Mouse (Mus musculus) liver, embryonic 15.5 days (tissue): Measurements from ENCODE around the gene Tec. TPM values are rescaled to one million over a fixed set of nuclear protein-coding genes. Genes with fewer than 3 reads are reported as not detected.
A peak's percentile ranks its signal among the peaks of the same experiment; 100 is the strongest.

Experiments
- ATAC-seq: fragments of 200-750 bp; cut with Nextera tagmentation; 2 replicates; pipeline ENCODE4 v1.8.0; 2017; ENCODE audit warnings: moderate number of reproducible peaks, mild to moderate bottlenecking, moderate library complexity; ENCODE audit not compliant: insufficient read depth
- H3K27ac ChIP-seq: fragments of 300-500 bp; sonication (generic); replicated peaks from 2 replicates; pipeline ENCODE4 v1.5.1; 2015; ENCODE audit warnings: mild to moderate bottlenecking, inconsistent platforms
- H3K27me3 ChIP-seq: fragments of 300-500 bp; sonication (generic); 2 replicates; pipeline ENCODE4 v1.6.1; 2015; ENCODE audit warnings: mild to moderate bottlenecking, inconsistent platforms
- H3K36me3 ChIP-seq: fragments of 300-500 bp; sonication (generic); replicated peaks from 2 replicates; pipeline ENCODE4 v1.6.1; 2015; ENCODE audit warnings: moderate library complexity, mild to moderate bottlenecking, inconsistent platforms
- H3K4me1 ChIP-seq: fragments of 300-500 bp; sonication (generic); replicated peaks from 2 replicates; pipeline ENCODE4 v1.6.1; 2015; ENCODE audit warnings: inconsistent platforms
- H3K4me2 ChIP-seq: fragments of 300-500 bp; sonication (generic); 2 replicates; pipeline ENCODE4 v1.6.1; 2015; ENCODE audit warnings: moderate library complexity, mild to moderate bottlenecking, inconsistent platforms
- H3K4me3 ChIP-seq: fragments of 300-500 bp; sonication (generic); replicated peaks from 2 replicates; pipeline ENCODE4 v1.5.1; 2015; ENCODE audit warnings: mild to moderate bottlenecking, inconsistent platforms
- H3K9ac ChIP-seq: fragments of 300-500 bp; sonication (generic); 2 replicates; pipeline ENCODE4 v1.6.1; 2015; ENCODE audit warnings: moderate library complexity, mild to moderate bottlenecking, inconsistent platforms
- H3K9me3 ChIP-seq: fragments of 300-500 bp; sonication (generic); replicated peaks from 2 replicates; pipeline ENCODE4 v1.6.1; 2016; ENCODE audit warnings: inconsistent platforms
- WGBS: fragments of 180-500 bp; shearing (Covaris S2); methylation state at CpG from one replicate; pipeline ENCODE4 v1.1.7; 2015; ENCODE audit warnings: mixed read lengths; ENCODE audit not compliant: insufficient replicate concordance; 5-methylcytosine and 5-hydroxymethylcytosine counted together
- polyA plus RNA-seq: library from polyadenylated mRNA; unstranded; fragments of >200 nt; fragmentation: Nextera tagmentation; extraction: Ambion mirVana; gene quantifications from 2 replicates; pipeline ENCODE4 v1.2.1, GENCODE M21; 2015

Tec gene
- polyA plus RNA-seq, 1 experiment from 2014 or later = 3.5 TPM

DNA sequence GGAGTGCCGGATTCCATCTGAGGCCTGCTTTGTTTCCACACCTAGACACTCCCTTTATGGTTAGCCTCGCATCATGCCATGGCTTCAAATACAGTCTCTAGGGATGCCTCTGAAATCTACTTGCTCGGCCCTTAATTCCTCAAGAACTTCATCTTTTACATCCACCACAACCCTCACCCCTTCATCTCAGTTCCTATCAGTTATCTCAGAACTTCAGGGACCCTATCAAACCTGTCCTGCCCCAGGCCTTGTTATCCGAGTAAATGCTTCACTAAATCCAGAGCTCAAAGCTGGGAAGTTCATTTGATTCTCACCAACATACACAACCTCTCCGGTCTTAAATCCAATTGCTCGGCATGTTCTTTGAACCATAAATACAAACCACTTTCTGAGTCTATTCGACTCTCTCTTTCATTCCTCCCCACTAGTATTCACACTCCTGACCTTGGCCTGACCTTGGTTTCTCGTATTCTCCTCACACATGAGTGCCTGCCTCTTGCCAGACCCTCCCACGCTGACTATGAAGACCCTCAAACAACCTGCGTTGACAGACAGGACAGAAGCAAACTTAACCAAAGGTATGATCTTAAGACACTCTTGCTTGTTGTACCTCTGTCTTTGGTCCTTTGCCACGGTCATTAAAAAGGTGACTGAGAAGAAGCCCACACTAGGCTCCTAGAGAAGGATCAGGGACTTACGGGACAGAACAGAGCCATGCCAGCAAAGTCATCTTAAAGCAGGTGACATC, 17.2 kb downstream of the Tec start:
- no peaks in the 10 kb centered on the region for H3K9me3 ChIP-seq
- 0 out of 2 replicates have a peak overlapping the region, but pooled peaks have one; percentile 11 for H3K4me2 ChIP-seq
- ATAC-seq = no peak; the same call in 1 of the 2 replicates
- peaks cover 31% of the 10 kb centered on the region for H3K4me1 ChIP-seq
- 52% methylated on average over 12 of the region's 12 CpGs for WGBS
- H3K36me3 ChIP-seq = no peaks in the 10 kb centered on the region
- no peaks in the 10 kb centered on the region for H3K27me3 ChIP-seq
- no peak overlapping the region for H3K27ac ChIP-seq
- no peak overlapping the region for H3K4me3 ChIP-seq
- no peak overlapping the region for H3K9ac ChIP-seq

DNA sequence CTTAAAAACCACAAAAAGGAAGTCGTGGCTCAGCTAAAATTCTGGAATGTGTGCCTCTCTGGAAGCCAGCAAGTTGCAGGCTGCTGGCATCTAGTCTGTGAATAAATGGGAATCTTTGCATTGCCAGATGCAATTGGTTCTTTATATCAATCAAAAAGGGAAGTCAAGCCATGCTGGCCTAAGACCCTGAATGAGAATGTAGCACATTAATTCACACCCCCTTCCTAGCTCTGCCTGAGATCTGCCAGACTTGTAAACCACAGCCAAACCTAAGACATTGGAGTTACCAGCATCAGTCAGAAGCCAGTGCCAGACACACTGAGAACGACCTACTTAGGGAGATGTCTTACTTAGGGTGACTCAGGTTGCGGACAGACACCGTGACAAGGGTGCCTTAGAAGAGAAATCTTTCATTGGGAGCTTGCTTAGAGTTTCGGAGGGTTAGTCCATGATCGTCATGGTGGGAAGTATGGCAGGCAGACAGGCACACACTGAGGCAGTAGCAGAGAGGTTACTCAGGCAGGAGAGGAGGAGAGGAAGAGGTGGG, 19.3 kb downstream of the Tec start:
- no peak for ATAC-seq
- Histone ChIP-seq H3K4me3 (no peak overlapping the region), H3K4me1 (peaks cover 35% of the 10 kb centered on the region), H3K27ac (no peak overlapping the region), H3K4me2 (no peak overlapping the region), H3K9ac (no peak overlapping the region), H3K27me3 (no peaks in the 10 kb centered on the region), H3K36me3 (no peaks in the 10 kb centered on the region), H3K9me3 (no peaks in the 10 kb centered on the region)
- 55% methylated on average over 6 of the region's 6 CpGs for WGBS

DNA sequence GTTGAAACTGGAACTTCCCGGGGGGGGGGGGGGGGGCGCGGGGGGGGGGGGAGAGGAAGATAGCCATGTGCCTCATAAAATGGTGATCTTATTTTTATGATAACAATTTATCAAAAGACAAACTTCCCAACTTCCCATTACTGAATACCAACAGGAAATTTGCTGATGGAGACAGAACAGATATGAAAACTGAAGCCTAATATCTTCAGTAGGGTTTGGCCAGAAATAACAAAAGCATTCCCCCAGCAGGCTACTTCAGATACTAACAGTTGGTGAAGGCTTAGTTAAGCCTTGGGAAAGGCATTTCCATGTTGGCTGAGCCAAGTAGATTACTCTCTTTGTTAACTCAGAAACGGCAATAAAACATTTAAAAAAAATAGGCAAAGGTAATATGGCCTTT, 21.6 kb downstream of the Tec start:
- Histone ChIP-seq H3K4me3 (no peak overlapping the region), H3K4me1 (peaks cover 27% of the 10 kb centered on the region), H3K27ac (no peak overlapping the region), H3K9me3 (no peaks in the 10 kb centered on the region), H3K4me2 (no peak overlapping the region), H3K27me3 (no peaks in the 10 kb centered on the region), H3K36me3 (no peaks in the 10 kb centered on the region), H3K9ac (no peak overlapping the region)
- 29% methylated on average over 1 of the region's 4 CpGs for WGBS
- ATAC-seq = no peak

DNA sequence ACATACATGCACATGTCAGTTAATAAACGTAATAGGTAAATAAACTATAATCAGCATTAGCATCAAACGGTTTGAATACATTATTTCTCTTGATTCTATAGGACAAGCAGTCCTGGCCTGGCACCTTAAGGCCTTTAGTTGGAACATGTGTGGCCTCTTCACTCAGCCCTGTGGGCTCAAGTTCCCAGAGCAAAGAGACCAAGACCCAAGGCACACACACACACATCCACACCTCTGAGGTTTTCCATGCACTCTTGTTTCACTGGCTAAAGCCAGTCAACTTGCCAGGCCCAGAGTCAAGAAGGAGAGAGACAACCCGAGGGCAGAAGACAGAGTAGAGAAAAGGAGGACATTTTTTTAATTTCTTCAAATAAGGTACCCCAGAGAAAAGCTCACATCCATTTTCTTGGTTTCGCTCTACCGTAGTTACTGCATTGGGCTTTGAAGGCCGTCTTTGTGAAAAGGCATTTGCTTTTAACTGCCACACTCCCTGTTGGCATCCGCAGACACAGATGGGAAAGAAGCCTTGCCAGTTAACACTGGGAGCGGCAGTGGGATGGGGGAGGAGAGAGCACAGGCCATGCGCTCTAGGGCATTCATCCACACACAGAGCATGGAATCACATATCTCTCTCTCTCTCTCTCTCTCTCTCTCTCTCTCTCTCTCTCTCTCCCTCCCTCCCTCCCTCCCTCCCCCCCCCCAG, 22.2 kb downstream of the Tec start:
- no peak for ATAC-seq
- H3K9ac ChIP-seq = no peak overlapping the region

DNA sequence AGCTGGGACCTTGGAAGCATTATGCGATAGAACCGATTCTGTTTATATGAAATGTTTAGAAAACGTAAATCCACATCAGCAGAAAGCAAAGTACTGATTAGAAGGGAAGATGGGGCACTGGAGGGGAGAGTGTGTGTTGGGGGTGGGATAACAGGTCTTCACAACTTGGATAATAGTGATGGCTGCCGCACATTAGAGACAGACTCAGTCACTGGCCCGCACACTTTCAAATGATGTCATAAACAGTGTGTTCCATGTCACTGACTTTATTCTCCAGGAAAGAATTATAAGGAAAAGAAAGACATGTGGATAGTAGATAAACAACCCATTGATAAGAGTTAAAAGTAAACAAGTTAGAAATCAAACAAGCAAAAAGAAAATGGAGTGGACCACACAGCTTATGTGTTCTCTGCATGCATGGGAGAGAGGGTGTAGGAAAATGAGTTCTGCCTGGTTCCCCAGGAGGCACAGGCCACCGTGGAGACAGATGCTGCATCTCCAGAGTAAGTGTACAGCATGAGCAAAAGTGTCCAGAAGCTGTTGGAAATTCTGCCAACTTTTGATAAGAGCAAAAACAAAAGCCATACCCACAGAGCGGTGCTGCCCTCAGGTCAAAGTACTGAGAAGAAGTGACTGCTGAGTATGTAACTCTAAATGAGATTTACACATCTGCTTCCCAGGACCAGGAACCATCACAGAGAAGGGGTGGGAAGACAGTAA, 23.3 kb downstream of the Tec start:
- H3K27ac ChIP-seq = no peak overlapping the region
- no peak overlapping the region for H3K4me2 ChIP-seq
- no peak overlapping the region for H3K9ac ChIP-seq
- no peak for ATAC-seq
- no peak overlapping the region for H3K4me3 ChIP-seq
- no peaks in the 10 kb centered on the region for H3K36me3 ChIP-seq
- peaks cover 14% of the 10 kb centered on the region; the same call in 1 of the 2 replicates for H3K4me1 ChIP-seq
- WGBS = 58% methylated on average over 7 of the region's 7 CpGs
- no peaks in the 10 kb centered on the region for H3K9me3 ChIP-seq
- H3K27me3 ChIP-seq = no peaks in the 10 kb centered on the region

More for the DNA sequence above, 22.2 kb downstream of the Tec start:
- H3K27me3 ChIP-seq = no peaks in the 10 kb centered on the region
- H3K4me2 ChIP-seq = no peak overlapping the region
- peaks cover 20% of the 10 kb centered on the region for H3K4me1 ChIP-seq
- no peaks in the 10 kb centered on the region for H3K36me3 ChIP-seq
- no peaks in the 10 kb centered on the region for H3K9me3 ChIP-seq
- no peak overlapping the region for H3K27ac ChIP-seq
- 68% methylated on average over 9 of the region's 9 CpGs for WGBS
- no peak overlapping the region for H3K4me3 ChIP-seq

DNA sequence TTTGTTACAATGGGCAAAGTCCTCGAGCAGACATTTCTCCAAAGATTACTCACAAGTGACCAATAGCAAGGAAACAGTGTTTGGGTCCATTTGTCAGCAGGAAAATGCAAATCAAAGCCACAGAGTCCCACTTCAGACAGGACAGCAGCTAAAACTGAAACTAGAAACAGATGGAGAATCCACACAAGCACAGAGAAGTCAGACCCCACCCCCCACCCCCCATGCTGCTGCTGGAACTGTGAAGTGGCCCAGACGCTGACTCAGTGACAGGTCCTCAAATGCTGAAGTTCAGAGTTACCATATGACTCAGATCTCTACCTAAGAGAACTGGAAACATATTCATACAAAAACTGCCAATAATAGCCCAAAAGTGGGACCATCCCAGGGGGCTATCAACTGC, 24.0 kb downstream of the Tec start:
- Histone ChIP-seq H3K27ac (no peak overlapping the region), H3K4me3 (no peak overlapping the region), H3K9ac (no peak overlapping the region), H3K4me2 (no peak overlapping the region), H3K36me3 (no peaks in the 10 kb centered on the region), H3K4me1 (peaks cover 14% of the 10 kb centered on the region; the same call in 1 of the 2 replicates), H3K27me3 (no peaks in the 10 kb centered on the region), H3K9me3 (no peaks in the 10 kb centered on the region)
- ATAC-seq = no peak
- 16% methylated on average over 2 of the region's 2 CpGs for WGBS

DNA sequence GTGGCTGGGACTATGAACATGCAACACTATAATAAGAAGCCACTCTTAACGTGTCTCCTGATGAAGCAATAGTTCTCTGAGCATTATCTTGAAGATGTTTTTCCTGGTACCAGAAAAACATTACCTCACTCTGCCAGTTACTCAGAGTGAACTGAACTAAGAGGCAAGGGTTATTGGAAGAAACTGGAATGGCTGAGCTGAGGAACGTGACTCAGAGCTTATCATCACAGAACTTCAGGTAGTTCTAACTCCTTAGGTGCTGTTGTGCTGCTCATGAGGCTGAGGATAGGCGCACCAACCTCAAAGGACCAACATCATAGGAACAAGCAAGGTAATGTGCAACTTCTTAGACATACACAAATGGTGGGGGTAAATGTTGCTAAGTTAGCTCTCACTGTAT, 28.6 kb downstream of the Tec start:
- Histone ChIP-seq H3K4me2 (no peak overlapping the region), H3K36me3 (no peaks in the 10 kb centered on the region), H3K27me3 (no peaks in the 10 kb centered on the region), H3K4me3 (no peak overlapping the region), H3K9me3 (no peaks in the 10 kb centered on the region), H3K27ac (no peak overlapping the region), H3K4me1 (no peaks in the 10 kb centered on the region), H3K9ac (no peak overlapping the region)
- ATAC-seq = no peak
- WGBS = 54% methylated on average over 3 of the region's 3 CpGs

DNA sequence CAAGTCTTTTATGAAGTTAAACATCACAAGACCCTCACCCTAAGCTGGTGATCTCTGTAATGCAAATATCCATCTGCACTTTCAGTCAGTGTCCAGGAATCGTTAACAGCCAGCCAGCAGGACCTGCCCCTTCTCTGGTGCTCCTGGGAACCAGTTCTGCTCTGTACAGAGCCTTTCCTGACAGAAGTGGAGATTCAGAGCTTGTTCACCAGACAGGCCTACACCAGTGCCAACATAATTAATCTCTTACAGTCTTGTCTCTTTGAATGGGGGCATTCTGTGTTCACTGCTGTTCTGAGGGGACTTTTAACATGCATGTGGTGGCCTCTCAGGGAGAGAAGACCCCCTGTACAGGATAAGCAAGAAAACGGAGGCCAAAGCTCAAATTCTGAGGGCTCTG, 29.3 kb downstream of the Tec start:
- no peaks in the 10 kb centered on the region for H3K27me3 ChIP-seq
- no peaks in the 10 kb centered on the region for H3K4me1 ChIP-seq
- H3K9me3 ChIP-seq = no peaks in the 10 kb centered on the region
- no peak for ATAC-seq
- no peak overlapping the region for H3K27ac ChIP-seq
- 56% methylated on average over 2 of the region's 2 CpGs for WGBS
- no peak overlapping the region for H3K4me2 ChIP-seq
- H3K36me3 ChIP-seq = no peaks in the 10 kb centered on the region
- H3K4me3 ChIP-seq = no peak overlapping the region
- H3K9ac ChIP-seq = no peak overlapping the region

DNA sequence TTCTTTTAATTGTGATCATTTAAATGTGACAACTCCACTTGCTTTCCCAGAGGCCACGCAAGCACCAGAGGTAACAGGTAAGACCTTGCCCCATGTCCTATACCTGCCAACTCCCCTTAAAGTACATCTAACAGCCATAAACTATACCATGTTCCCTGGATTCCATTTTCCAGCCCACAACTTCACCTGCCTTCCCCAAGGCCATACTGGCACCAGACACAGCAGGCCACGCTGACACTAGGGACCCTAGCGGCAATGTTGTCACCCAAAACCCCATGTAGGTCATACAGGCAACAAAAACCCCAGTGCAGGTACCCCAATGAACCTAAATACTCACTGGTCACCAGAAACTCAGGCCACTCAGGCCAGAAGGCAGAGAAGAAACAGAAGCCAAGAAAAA, 32.6 kb downstream of the Tec start:
- no peaks in the 10 kb centered on the region for H3K36me3 ChIP-seq
- no peak overlapping the region for H3K9ac ChIP-seq
- no peak overlapping the region for H3K27ac ChIP-seq
- no peaks in the 10 kb centered on the region for H3K27me3 ChIP-seq
- ATAC-seq = no peak
- WGBS = 72% methylated on average over 3 of the region's 3 CpGs
- peaks cover 11% of the 10 kb centered on the region for H3K4me1 ChIP-seq
- H3K4me2 ChIP-seq = no peak overlapping the region
- H3K4me3 ChIP-seq = no peak overlapping the region
- no peaks in the 10 kb centered on the region for H3K9me3 ChIP-seq

DNA sequence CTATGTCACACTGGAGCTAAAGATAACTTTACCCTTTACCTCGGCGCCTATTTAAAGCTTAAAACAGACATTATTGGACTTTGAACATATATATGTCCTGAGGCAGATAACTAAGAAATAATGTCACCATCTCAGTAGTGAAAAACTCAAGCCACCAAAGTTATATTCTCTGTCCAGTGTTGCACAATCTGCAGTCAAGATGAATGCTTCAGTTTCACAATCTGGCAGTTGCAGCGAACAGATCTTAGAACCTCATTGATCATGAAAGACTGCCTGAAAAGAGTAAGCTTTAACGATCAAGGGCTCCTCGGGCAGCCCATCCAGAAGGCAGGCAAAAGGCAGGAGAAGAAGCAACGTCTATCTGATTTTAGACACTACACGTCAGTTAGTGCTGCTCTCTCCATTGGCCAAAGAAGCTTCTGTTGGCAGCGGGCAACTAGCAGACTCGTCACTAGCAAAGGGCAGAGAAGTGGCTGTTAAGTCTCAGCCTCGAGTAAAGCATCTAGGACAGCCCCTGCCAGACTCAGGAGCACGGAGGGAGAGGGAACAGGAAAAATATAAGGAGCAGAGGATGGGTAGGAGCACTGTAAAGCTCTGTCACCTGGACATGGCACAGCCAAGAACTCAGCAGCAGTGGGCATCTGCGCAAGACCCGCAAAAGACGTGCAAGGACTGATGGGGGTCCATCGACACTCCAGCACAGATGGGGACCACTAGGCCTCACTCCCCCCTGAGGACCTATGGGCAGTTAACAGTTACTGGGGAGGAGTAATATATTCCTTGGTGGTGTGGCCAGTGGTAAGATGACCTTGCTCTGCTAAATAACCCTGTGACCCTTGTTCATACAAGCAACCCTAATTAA, 35.1 kb downstream of the Tec start:
- Histone ChIP-seq H3K4me1 (peaks cover 11% of the 10 kb centered on the region), H3K4me3 (no peak overlapping the region), H3K9me3 (no peaks in the 10 kb centered on the region), H3K4me2 (peak overlapping the region; percentile 25; the same call in 1 of the 2 replicates), H3K27ac (0 out of 2 replicates have a peak overlapping the region, but pooled peaks have one; percentile 2), H3K27me3 (no peaks in the 10 kb centered on the region), H3K36me3 (no peaks in the 10 kb centered on the region), H3K9ac (no peak overlapping the region; the same call in 1 of the 2 replicates)
- no peak for ATAC-seq
- 49% methylated on average over 15 of the region's 15 CpGs for WGBS
